Mouse (Mus musculus): ENCODE data around the gene Pla2g12a.

Gene Pla2g12a

GRCm38 (mm10) chr3:129878405-129879021, at the start of gene Pla2g12a:
Gene Pla2g12a, plus strand, starts transcription at chr3:129878606.
- DNase-seq: peak; percentile 92

DNA sequence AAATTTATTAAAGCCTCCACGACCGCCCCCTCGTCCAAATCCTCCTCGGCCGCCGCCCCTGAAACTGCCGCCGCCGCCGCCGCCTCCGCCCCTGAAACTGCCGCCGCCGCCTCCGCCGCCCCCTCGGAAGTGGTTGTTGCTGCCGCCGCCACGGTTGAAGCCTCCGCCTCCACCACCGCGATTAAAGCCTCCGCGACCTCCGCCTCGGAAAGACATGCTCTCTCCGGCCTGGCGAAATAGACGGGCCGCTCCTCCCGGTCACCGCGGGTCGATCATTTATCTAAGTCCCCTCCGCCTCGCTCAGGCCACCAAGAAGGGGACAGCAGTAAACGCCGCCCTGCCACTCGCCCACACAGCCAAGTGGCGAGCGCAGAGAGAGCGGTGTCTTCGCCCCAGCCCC, 47.8 kb upstream of the Pla2g12a start:
- DNase-seq: no peak

- DNase-seq: peak; percentile 96
Observed at GRCm38 (mm10) chr3:129831035-129831568, 47.3 kb upstream of the Pla2g12a start, which contains the start of gene Gar1. Gene Gar1, minus strand, starts transcription at chr3:129831396.

GRCm38 (mm10) chr3:129835388-129835934, 42.9 kb upstream of the Pla2g12a start, which contains the start of gene Cfi:
Gene Cfi, plus strand, starts transcription at chr3:129835884.
- DNase-seq: no peak

DNA sequence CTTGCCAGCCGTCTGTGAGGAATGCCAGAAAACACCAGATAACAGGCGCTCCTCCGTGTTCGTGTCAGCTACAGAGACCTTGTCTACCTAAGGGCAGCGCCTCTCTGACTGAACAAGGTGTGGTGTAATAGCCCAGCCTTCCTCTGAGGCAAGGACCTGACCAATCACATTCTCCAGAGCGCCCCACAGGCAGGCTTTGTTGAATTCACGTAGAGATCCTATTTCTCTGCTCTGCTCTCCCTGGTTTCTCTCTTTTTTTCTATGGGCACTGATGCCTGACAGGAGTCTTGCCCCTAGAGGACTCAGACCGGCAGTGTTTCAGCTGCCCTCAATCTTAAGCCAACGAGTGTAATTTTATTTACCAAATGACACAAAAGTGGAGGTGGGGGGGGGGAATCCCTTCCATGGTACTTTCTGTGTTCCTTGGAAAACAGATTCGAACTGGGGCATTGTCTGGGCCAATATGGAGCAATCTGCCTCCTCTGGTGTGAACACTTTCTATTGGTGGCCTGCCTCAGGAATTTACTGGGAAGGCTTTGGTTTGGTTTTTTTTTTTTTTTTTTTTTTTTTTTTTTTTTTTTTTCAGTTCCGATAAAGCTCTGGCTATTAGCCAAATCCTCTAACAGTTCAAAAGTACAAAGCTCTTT, 42.2 kb upstream of the Pla2g12a start:
- no peak for DNase-seq

GRCm38 (mm10) chr3:129836965-129837364, 41.4 kb upstream of the Pla2g12a start:
- DNase-seq: no peak

DNA sequence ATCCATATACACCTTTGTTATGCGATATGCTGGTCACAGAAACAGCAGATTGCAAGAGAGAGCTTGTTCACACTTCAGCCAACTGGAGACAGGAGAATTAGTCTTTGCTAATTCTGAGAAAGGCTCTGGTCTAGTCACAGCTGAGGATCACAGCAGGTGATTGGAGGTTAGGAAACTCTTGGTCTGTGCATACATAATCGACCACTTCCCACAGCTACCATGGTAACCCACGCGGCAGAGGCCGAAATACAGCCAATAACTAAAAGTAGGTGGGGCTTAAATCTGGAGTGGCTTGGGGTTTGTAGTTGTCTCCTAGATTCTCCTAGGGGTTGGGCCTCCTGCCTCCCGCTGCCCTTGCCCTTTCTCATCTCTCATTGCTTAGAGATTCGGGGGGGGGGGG, 40.4 kb upstream of the Pla2g12a start:
- DNase-seq: no peak

DNA sequence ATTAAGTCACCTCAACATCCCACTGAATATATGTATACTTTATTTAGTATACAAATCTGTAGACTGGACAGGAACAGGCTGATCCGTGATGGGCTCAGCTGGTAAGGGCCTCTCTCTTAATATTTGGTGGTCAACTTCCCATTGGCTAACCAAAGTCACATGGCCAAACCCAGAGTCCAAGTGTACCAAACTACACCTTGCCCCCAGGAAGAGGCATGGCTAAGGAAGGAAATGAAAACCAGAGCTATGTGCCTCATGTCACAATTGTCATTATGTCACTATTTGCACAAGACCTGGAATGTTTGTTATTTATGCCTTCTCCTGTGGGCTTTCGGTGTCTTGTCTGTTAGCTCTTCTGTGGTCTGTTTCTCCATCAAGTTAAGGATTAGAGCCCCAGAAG, 32.5 kb upstream of the Pla2g12a start:
- no peak for DNase-seq

DNA sequence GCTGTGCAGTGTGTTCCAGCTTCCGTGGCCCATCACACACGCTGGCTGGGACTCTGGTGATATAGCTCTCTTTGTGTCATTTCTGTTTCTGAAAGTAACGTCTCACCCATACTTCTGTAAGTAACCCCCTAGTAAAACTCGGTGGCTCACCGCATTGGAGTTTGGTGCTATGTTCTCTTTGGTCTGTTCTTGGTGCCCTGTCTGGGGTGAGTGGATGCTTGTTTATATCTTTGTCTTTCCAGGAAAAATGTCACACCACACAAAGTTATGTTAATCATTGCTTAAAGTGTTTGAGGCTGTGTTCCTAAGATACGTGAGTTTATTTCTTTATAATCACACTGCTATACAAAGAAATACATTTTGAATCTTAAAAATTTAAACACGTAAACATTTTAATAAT, 31.6 kb upstream of the Pla2g12a start:
- no peak for DNase-seq

- DNase-seq: no peak
Observed at GRCm38 (mm10) chr3:129862592-129862991, 15.8 kb upstream of the Pla2g12a start.

- DNase-seq: peak; percentile 22
Observed at GRCm38 (mm10) chr3:129863698-129864097, 14.7 kb upstream of the Pla2g12a start.

DNA sequence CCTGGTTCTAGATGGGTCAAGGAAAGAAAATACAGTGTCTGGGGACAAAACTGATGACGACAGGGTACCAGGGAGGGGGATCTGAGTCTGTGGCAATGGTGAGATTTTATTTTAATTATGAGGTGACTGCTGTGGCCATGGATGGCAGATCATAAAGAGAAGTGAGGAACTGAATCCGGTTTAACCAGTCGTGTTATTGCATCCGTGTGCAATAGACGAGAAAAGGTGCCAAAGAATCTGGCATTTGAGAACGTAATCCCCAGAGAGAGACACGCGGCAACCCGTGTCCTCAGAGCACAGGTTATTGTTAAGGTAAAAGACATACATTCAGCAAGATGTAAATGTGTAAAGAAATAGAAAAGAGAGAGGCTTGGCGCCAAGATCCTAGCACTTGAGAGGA, 1.1 kb upstream of the Pla2g12a start:
- no peak for DNase-seq

- DNase-seq: no peak
Observed at GRCm38 (mm10) chr3:129879131-129879757, 838 bp downstream of the Pla2g12a start.

GRCm38 (mm10) chr3:129879913-129880312, 1.5 kb downstream of the Pla2g12a start:
- no peak for DNase-seq

DNA sequence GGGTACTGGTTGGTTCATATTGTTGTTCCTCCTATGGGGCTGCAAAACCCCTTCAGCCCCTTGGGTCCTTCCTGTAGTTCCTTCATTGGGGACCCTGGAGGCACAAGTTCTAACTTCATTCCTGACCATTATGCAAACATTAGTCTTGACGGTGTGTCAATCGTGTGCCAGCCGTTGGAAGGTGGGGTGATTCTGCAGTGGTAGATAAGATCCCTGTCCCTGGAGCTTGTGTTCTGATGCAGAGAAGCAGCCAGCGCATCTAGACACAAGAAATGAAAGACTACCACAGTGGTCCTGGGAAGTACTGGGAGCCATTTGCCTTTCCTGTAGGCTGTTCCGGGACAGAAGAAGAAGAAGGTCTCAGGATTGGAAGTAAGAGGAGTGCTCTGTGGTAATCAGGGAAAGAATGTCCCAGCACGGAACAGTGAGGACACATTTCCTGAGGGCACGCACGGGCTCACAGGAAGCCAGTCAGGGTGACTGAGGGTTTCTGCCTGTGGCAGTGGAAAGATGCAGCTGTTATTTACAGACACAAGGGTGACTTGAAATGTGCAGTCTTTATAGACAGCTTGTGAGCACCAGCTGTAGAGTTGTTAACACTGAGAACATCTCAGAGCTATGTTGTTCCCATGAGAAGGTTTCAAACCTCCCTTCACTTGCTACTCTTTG, 2.7 kb downstream of the Pla2g12a start:
- DNase-seq: no peak

- DNase-seq: no peak
Observed at GRCm38 (mm10) chr3:129885577-129885976, 7.2 kb downstream of the Pla2g12a start.

- DNase-seq: no peak
Observed at GRCm38 (mm10) chr3:129886430-129886829, 8.0 kb downstream of the Pla2g12a start.

DNA sequence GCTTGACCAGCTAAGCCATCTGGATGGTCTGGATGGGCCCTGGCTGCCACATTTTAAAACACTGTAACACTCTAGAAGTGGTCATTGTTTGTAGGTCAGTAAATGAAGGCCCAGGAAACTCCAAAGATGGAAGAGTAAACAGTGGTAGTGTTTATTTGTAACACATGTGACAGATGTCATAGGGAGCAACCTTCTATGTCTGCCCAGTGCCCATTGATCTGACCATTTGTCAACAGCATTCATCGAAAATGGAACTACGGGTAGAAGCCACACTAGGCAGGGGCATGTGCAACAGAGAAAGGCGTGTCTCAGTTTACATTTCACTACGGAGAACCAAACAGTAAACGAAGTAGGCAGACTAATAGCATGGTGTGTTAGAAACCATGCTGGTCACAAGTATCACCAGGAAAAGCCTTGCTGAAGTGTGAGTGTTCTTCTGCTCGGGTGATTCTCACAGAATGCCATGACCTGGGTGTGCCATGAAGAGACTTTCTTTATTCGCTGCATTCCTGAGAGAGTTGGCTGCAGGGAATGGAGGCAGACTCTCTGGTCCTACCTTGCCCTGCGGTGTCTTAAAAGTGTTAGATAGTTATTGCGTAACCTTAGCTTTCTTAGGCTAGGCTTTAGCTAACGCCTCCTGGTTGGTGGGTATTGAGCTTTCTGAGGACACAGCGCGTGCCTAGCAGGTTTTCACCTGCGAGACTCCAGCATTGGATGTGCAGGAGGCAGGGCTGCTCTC, 9.5 kb downstream of the Pla2g12a start:
- DNase-seq: no peak

DNA sequence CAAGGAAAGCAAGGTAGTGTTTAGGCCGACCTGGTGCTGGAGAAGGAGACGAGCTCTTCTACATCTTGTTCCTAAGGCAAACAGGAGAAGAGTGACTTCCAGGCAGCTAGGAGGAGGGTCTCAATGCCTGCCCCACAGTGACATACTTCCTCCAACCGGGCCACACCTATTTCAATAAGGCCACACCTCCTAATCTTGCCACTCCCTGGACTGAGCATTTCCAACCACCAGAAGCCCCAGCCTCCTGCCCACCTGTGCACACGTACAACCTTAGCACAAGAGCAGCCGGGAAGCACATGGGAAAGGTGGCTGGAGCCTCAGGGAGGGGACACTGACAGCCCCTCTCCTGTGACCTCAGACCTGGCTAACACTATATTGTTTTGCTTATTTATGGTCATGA, 13.6 kb downstream of the Pla2g12a start:
- DNase-seq: no peak

- no peak for DNase-seq
Observed at GRCm38 (mm10) chr3:129893143-129893542, 14.7 kb downstream of the Pla2g12a start.

DNA sequence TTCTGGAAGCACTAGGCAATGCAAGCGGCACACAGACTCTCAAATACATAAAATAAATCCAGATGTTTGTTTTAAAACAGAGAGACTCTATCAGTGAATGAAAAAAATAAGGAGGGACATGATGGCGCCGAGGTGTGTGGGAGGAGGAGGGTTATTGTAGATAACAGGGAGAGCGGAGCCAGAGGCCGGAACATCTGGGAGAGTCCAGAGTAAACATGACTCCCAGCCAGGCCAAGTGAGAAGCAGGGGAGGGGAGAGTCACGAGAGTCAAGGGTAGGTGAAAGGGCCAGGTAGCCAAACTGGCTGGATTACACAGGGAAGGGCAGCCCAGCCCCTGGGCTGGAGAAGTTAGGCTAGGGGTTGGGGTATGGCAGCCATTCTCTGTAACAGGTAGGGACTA, 18.2 kb downstream of the Pla2g12a start:
- no peak for DNase-seq

DNA sequence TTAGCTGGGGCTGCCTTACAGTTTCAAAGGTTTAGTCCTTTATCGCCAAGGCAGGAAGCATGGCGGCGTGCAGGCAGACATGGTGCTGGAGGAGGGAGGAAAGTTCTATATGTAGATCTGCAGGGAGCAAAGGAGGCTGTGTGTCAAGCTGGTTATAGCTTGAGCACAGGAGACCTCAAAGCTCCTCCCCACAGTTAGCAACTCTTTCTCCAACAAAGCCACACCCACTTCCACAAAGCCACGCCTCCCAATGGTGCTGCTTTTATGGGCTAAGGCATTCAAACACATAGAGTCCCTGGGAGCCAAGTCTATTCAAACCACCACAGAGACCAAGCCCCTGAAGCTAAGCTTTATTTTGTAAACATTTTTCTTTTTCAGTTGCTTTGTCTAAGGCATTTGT, 20.5 kb downstream of the Pla2g12a start:
- no peak for DNase-seq

All from cerebellum, adult 9-11 months (tissue).